Mouse (Mus musculus) liver, embryonic 12.5 days (tissue): ENCODE measurements around the gene Lrch1. TPM values are rescaled to one million over a fixed set of nuclear protein-coding genes. Genes with fewer than 3 reads are reported as not detected.

ENCODE experiments used
- ATAC-seq: fragments of 200-750 bp; cut with Nextera tagmentation; 2 replicates; pipeline ENCODE4 v1.8.0; 2017; ENCODE audit warnings: moderate number of reproducible peaks, mild to moderate bottlenecking, moderate library complexity
- H3K27ac ChIP-seq: fragments of 300-500 bp; sonication (generic); 2 replicates; pipeline ENCODE4 v1.5.1; 2016; ENCODE audit warnings: mild to moderate bottlenecking
- H3K27me3 ChIP-seq: fragments of 300-500 bp; sonication (generic); replicated peaks from 2 replicates; pipeline ENCODE4 v1.6.1; 2016; ENCODE audit warnings: mild to moderate bottlenecking, moderate library complexity
- H3K36me3 ChIP-seq: fragments of 300-500 bp; sonication (generic); 2 replicates; pipeline ENCODE4 v1.6.1; 2016; ENCODE audit warnings: mild to moderate bottlenecking, moderate library complexity
- H3K4me1 ChIP-seq: fragments of 300-500 bp; sonication (generic); 2 replicates; pipeline ENCODE4 v1.6.1; 2016
- H3K4me2 ChIP-seq: fragments of 300-500 bp; sonication (generic); 2 replicates; pipeline ENCODE4 v1.6.1; 2016; ENCODE audit warnings: mild to moderate bottlenecking, moderate library complexity
- H3K4me3 ChIP-seq: fragments of 300-500 bp; sonication (generic); 2 replicates; pipeline ENCODE4 v1.5.1; 2016; ENCODE audit warnings: mild to moderate bottlenecking, moderate library complexity
- H3K9ac ChIP-seq: fragments of 300-500 bp; sonication (generic); 2 replicates; pipeline ENCODE4 v1.6.1; 2016; ENCODE audit warnings: mild to moderate bottlenecking, moderate library complexity
- H3K9me3 ChIP-seq: fragments of 300-500 bp; sonication (generic); replicated peaks from 2 replicates; pipeline ENCODE4 v1.6.1; 2016; ENCODE audit warnings: mild to moderate bottlenecking, moderate library complexity
- WGBS: fragments of 180-500 bp; shearing (Covaris S2); methylation state at CpG from one replicate; pipeline ENCODE4 v1.1.7; 2016; ENCODE audit not compliant: insufficient replicate concordance; 5-methylcytosine and 5-hydroxymethylcytosine counted together
- polyA plus RNA-seq: library from polyadenylated mRNA; unstranded; fragments of >200 nt; fragmentation: Nextera tagmentation; extraction: Ambion mirVana; gene quantifications from 2 replicates; pipeline ENCODE4 v1.2.1, GENCODE M21; 2016

Gene Lrch1
- 6.5 and 7.8 TPM in 2 replicates for polyA plus RNA-seq

GRCm38 (mm10) chr14:74947376-74948013, at the start of gene Lrch1:
Lrch1 (minus strand) TSS chr14:74947876.
- H3K27me3 ChIP-seq: no peaks in the 10 kb centered on the region

GRCm38 (mm10) chr14:74997041-74997440, 49.4 kb upstream of the Lrch1 start:
- no peaks in the 10 kb centered on the region for H3K4me1 ChIP-seq
- H3K9ac ChIP-seq: no peak overlapping the region
- H3K4me3 ChIP-seq: no peak overlapping the region
- no peak overlapping the region for H3K4me2 ChIP-seq
- no peak for ATAC-seq
- 73% methylated on average over 2 of the region's 2 CpGs for WGBS
- H3K9me3 ChIP-seq: no peaks in the 10 kb centered on the region
- H3K36me3 ChIP-seq: no peaks in the 10 kb centered on the region
- H3K27ac ChIP-seq: no peak overlapping the region
- no peaks in the 10 kb centered on the region for H3K27me3 ChIP-seq

More at GRCm38 (mm10) chr14:74947376-74948013, at the start of gene Lrch1:
- H3K36me3 ChIP-seq: no peaks in the 10 kb centered on the region
- H3K9ac ChIP-seq: peak within 1 kb of the TSS; percentile 86
- H3K9me3 ChIP-seq: no peaks in the 10 kb centered on the region
- H3K4me1 ChIP-seq: peaks cover 41% of the 10 kb centered on the region
- WGBS: under 1% methylated on average over 63 of the region's 65 CpGs
- peak; percentile 74 for ATAC-seq
- H3K4me3 ChIP-seq: peak within 1 kb of the TSS; percentile 86
- peak within 1 kb of the TSS; percentile 82 for H3K27ac ChIP-seq
- peak within 1 kb of the TSS; percentile 96 for H3K4me2 ChIP-seq

- Histone ChIP-seq H3K4me1 (no peaks in the 10 kb centered on the region), H3K27ac (no peak overlapping the region), H3K4me2 (no peak overlapping the region), H3K36me3 (no peaks in the 10 kb centered on the region), H3K27me3 (no peaks in the 10 kb centered on the region), H3K4me3 (no peak overlapping the region), H3K9ac (no peak overlapping the region), H3K9me3 (no peaks in the 10 kb centered on the region)
- no peak for ATAC-seq
- 21% methylated on average over 3 of the region's 3 CpGs for WGBS
These were observed 48.9 kb upstream of the Lrch1 start for GRCm38 (mm10) chr14:74996556-74996955.

DNA sequence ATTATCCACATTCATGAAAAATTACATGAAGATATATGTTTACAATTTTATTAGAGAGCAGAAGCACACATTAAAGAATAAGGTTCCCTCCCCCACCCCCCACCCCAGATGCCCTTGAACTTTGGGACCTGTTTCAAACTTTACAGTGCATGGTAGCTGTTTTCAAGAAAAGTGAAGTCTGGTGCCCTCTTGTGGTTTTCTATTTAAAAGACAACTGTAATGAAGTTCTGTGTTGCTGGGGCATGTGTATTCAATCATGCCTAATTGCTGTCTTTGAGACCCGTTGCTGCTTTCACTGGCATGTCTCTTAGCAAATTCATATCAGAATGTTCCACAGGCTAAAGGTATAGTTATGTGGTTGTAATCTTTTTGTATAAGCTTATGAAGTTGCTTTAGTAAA, 42.8 kb upstream of the Lrch1 start:
- Histone ChIP-seq H3K4me3 (no peak overlapping the region), H3K4me1 (peaks cover 16% of the 10 kb centered on the region), H3K27me3 (no peaks in the 10 kb centered on the region), H3K27ac (no peak overlapping the region), H3K9me3 (no peaks in the 10 kb centered on the region), H3K36me3 (no peaks in the 10 kb centered on the region), H3K4me2 (no peak overlapping the region), H3K9ac (no peak overlapping the region)
- WGBS: 7% methylated on average over 1 of the region's 1 CpGs
- peak; percentile 54; the same call in 1 of the 2 replicates for ATAC-seq

GRCm38 (mm10) chr14:74989909-74990308, 42.2 kb upstream of the Lrch1 start:
- H3K9ac ChIP-seq: no peak overlapping the region
- peak; percentile 49; the same call in 1 of the 2 replicates for ATAC-seq

DNA sequence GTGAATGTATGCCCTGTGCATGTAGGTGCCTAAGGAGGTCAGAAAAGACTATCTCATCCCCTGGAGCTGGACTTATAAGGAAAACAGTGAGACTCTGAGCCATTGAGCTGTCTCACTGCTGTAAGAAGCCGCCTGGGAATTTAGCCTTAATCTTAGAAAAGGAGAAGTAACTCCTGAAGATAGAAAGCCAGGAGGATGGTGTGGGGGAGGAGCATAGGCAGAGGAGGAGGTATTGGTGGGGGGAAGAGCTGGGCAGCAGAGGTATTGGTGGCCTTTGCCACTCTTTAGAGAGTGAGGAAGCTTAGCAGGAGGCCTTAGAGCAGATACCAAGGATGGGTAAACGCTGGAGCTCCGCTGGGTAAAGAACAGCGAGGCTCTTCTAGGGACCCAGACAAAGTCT, 41.6 kb upstream of the Lrch1 start:
- 27% methylated on average over 4 of the region's 4 CpGs for whole genome bisulfite sequencing
- Histone ChIP-seq H3K9me3 (no peaks in the 10 kb centered on the region), H3K4me3 (no peak overlapping the region), H3K4me1 (peaks cover 21% of the 10 kb centered on the region), H3K27ac (no peak overlapping the region), H3K36me3 (no peaks in the 10 kb centered on the region), H3K4me2 (no peak overlapping the region), H3K9ac (no peak overlapping the region), H3K27me3 (no peaks in the 10 kb centered on the region)
- no peak for ATAC-seq

More at GRCm38 (mm10) chr14:74989909-74990308, 42.2 kb upstream of the Lrch1 start:
- 69% methylated on average over 4 of the region's 4 CpGs for WGBS
- Histone ChIP-seq H3K27ac (no peak overlapping the region), H3K4me2 (no peak overlapping the region), H3K36me3 (no peaks in the 10 kb centered on the region), H3K4me1 (peaks cover 20% of the 10 kb centered on the region), H3K4me3 (no peak overlapping the region), H3K27me3 (no peaks in the 10 kb centered on the region), H3K9me3 (no peaks in the 10 kb centered on the region)

DNA sequence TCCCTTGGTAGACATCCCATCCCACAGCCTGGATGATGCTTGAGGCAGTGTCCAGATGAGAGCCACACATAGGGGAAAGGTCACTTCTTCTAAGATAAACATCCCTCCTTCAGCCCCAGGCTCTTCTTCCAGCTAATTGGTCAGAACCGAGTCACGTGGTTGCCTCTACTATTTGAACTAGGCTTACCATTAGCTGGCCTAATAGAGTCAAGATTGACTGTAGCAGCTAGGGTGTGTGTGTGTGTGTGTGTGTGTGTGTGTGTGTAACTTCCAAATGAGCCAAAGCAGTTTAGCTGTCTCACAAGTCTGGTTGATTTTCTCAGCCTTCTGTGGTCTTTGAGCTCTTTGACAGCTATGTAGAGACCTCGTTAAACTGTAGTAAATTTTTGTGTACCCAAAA, 38.9 kb upstream of the Lrch1 start:
- H3K4me2 ChIP-seq: no peak overlapping the region
- WGBS: 53% methylated on average over 3 of the region's 3 CpGs

GRCm38 (mm10) chr14:74985658-74986057, 38.0 kb upstream of the Lrch1 start:
- peaks cover 21% of the 10 kb centered on the region for H3K4me1 ChIP-seq
- no peak for ATAC-seq
- H3K4me3 ChIP-seq: no peak overlapping the region
- no peak overlapping the region for H3K4me2 ChIP-seq
- H3K9ac ChIP-seq: no peak overlapping the region
- no peaks in the 10 kb centered on the region for H3K27me3 ChIP-seq
- H3K9me3 ChIP-seq: no peaks in the 10 kb centered on the region
- H3K36me3 ChIP-seq: no peaks in the 10 kb centered on the region
- WGBS: 58% methylated on average over 4 of the region's 4 CpGs
- no peak overlapping the region for H3K27ac ChIP-seq

More for the DNA sequence above, 38.9 kb upstream of the Lrch1 start:
- Histone ChIP-seq H3K9me3 (no peaks in the 10 kb centered on the region), H3K4me3 (no peak overlapping the region), H3K27ac (no peak overlapping the region), H3K4me1 (peaks cover 21% of the 10 kb centered on the region), H3K9ac (no peak overlapping the region), H3K27me3 (no peaks in the 10 kb centered on the region), H3K36me3 (no peaks in the 10 kb centered on the region)
- ATAC-seq: no peak

DNA sequence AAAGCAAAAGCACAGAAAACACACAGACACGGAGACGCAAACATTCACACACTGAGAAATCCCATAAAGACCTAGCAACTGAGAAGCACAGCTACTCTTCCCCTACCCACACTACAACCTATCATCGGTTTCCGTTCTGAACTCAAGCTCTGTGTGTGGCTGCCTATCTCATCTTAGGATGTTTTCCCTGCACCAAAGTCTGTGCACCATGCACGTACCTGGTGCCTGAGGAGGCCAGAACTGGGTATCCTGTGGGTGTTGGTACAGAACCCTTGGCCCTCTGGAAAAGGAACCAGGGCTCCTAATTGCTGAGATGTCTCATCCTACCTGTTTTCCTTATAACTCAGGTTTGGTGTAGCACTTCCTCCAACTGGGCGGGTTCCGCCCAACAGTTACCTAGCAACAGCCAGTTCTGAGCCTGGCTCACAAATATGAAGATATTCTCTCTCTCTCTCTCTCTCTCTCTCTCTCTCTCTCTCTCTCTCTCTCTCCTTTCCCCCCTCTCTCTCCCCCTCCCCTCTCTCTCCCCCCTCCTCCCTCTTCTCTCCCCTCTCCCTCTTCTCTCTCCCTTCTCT, 37.2 kb upstream of the Lrch1 start:
- no peaks in the 10 kb centered on the region for H3K9me3 ChIP-seq
- H3K4me2 ChIP-seq: no peak overlapping the region
- H3K27me3 ChIP-seq: no peaks in the 10 kb centered on the region
- H3K4me1 ChIP-seq: peaks cover 18% of the 10 kb centered on the region
- H3K27ac ChIP-seq: no peak overlapping the region
- H3K36me3 ChIP-seq: no peaks in the 10 kb centered on the region
- 55% methylated on average over 7 of the region's 7 CpGs for WGBS
- H3K9ac ChIP-seq: no peak overlapping the region
- ATAC-seq: no peak; the same call in 1 of the 2 replicates
- H3K4me3 ChIP-seq: no peak overlapping the region

GRCm38 (mm10) chr14:74983079-74983478, 35.4 kb upstream of the Lrch1 start:
- ATAC-seq: no peak
- WGBS: 45% methylated on average over 5 of the region's 5 CpGs

GRCm38 (mm10) chr14:74981016-74981415, 33.3 kb upstream of the Lrch1 start:
- no peaks in the 10 kb centered on the region for H3K36me3 ChIP-seq
- no peak overlapping the region for H3K9ac ChIP-seq
- ATAC-seq: no peak
- H3K4me3 ChIP-seq: no peak overlapping the region
- H3K4me1 ChIP-seq: peaks cover 13% of the 10 kb centered on the region
- peaks cover 5% of the 10 kb centered on the region for H3K27me3 ChIP-seq
- 61% methylated on average over 3 of the region's 3 CpGs for WGBS
- H3K4me2 ChIP-seq: no peak overlapping the region
- no peaks in the 10 kb centered on the region for H3K9me3 ChIP-seq
- H3K27ac ChIP-seq: no peak overlapping the region

More at GRCm38 (mm10) chr14:74983079-74983478, 35.4 kb upstream of the Lrch1 start:
- Histone ChIP-seq H3K36me3 (no peaks in the 10 kb centered on the region), H3K4me2 (no peak overlapping the region), H3K4me3 (no peak overlapping the region), H3K27me3 (no peaks in the 10 kb centered on the region; the same call in 1 of the 2 replicates), H3K9ac (no peak overlapping the region), H3K9me3 (no peaks in the 10 kb centered on the region), H3K4me1 (0 out of 2 replicates have a peak, but pooled peaks cover 5% of the 10 kb centered on the region), H3K27ac (no peak overlapping the region)

DNA sequence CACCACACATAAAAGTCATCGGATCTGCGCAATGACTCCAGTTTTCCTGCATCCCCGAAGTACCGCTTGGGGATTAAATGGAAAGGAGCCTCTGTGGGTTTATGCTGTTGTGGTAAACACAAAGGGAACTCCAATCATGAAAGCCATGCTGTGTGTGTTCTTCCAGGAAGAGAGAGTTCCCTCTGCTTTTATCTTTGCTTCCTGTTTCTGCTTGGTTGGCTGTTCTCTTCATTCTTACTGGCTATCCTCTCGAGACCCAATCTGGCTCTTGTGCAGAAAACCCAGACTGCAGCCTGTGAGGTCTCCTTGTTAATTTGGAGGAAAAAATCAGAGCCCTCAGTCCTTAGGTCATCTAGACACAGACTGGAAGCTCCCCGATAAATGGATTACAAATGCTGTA, 29.3 kb upstream of the Lrch1 start:
- peaks cover 45% of the 10 kb centered on the region for H3K4me1 ChIP-seq
- no peak overlapping the region for H3K9ac ChIP-seq
- peaks cover 10% of the 10 kb centered on the region for H3K27me3 ChIP-seq
- ATAC-seq: no peak
- H3K27ac ChIP-seq: no peak overlapping the region
- no peak overlapping the region for H3K4me3 ChIP-seq
- peak overlapping the region; percentile 22; the same call in 1 of the 2 replicates for H3K4me2 ChIP-seq
- H3K36me3 ChIP-seq: no peaks in the 10 kb centered on the region
- H3K9me3 ChIP-seq: no peaks in the 10 kb centered on the region
- WGBS: 43% methylated on average over 6 of the region's 6 CpGs
